Mouse (Mus musculus) heart, postnatal 10 days (tissue): ENCODE data around the gene Wfdc15a. TPM values are rescaled to one million over a fixed set of nuclear protein-coding genes. Genes with fewer than 3 reads are reported as not detected.
"Not testable (repeated sequence)": the region's sequence is repeated elsewhere in the genome, so short reads cannot be mapped to it uniquely, and the experiment has no call there.

Source experiments
- DNase-seq, 2 experiments: peaks; one replicate each; pipeline ENCODE4 v3.0.0; 2021
- intact Hi-C: fragments of 180-260 bp; cut with DNase I; formaldehyde crosslinking; loops from one replicate; pipeline ENCODE4 v1.15.1; 2025
- total RNA-seq, 2 experiments: library from RNA; stranded (reverse); gene quantifications; 2 replicates each; pipeline ENCODE4 v1.2.3; 2021

The Wfdc15a gene
- not detected for total RNA-seq

- intact Hi-C loops: no loop called here
- DNase-seq: no peak
Measured at GRCm38 (mm10) chr2:164199626-164200327, at the start of gene Wfdc15a. Wfdc15a (minus strand) TSS chr2:164200130.

- DNase-seq: no peak
- intact Hi-C loops: no loop called here
Measured at GRCm38 (mm10) chr2:164238366-164238765, 38.4 kb upstream of the Wfdc15a start, which contains the start of gene Svs2. Svs2 (minus strand) TSS chr2:164238466.

- intact Hi-C loops: no loop called here
- DNase-seq: no peak
Measured at GRCm38 (mm10) chr2:164232671-164233070, 32.7 kb upstream of the Wfdc15a start.

GRCm38 (mm10) chr2:164228361-164229070, 28.6 kb upstream of the Wfdc15a start:
- no peak for DNase-seq
- intact Hi-C loops: no loop called here

GRCm38 (mm10) chr2:164221522-164221921, 21.6 kb upstream of the Wfdc15a start, which contains the start of gene Wfdc15b:
Wfdc15b (minus strand) TSS chr2:164221660.
- intact Hi-C loops: no loop called here
- DNase-seq: no peak

GRCm38 (mm10) chr2:164219295-164219694, 19.4 kb upstream of the Wfdc15a start:
- DNase-seq: no peak
- intact Hi-C loops: no loop called here

GRCm38 (mm10) chr2:164212711-164213110, 12.8 kb upstream of the Wfdc15a start:
- intact Hi-C loops: no loop called here

GRCm38 (mm10) chr2:164210892-164211291, 11.0 kb upstream of the Wfdc15a start:
- DNase-seq: no peak
- intact Hi-C loops: no loop called here

More at GRCm38 (mm10) chr2:164212711-164213110, 12.8 kb upstream of the Wfdc15a start:
- DNase-seq: no peak

GRCm38 (mm10) chr2:164206676-164207075, 6.7 kb upstream of the Wfdc15a start:
- no peak for DNase-seq
- intact Hi-C loops: no loop called here

GRCm38 (mm10) chr2:164206011-164206410, 6.1 kb upstream of the Wfdc15a start:
- DNase-seq, intact Hi-C loops: not testable (repeated sequence)

- no peak for DNase-seq
- intact Hi-C loops: no loop called here
Measured at GRCm38 (mm10) chr2:164196700-164196990, 3.3 kb downstream of the Wfdc15a start.

- intact Hi-C loops: no loop called here
- no peak for DNase-seq
Measured at GRCm38 (mm10) chr2:164195971-164196699, 3.8 kb downstream of the Wfdc15a start.

GRCm38 (mm10) chr2:164194959-164195630, 4.8 kb downstream of the Wfdc15a start:
- DNase-seq: no peak
- intact Hi-C loops: no loop called here

- intact Hi-C loops: no loop called here
- no peak for DNase-seq
Measured at GRCm38 (mm10) chr2:164192279-164192678, 7.7 kb downstream of the Wfdc15a start.

GRCm38 (mm10) chr2:164190576-164190975, 9.4 kb downstream of the Wfdc15a start, which contains the start of gene Wfdc12:
Wfdc12 (minus strand) TSS chr2:164190608.
- DNase-seq: no peak

GRCm38 (mm10) chr2:164188722-164189121, 11.2 kb downstream of the Wfdc15a start:
- DNase-seq: no peak
- intact Hi-C loops: loop anchor here (2.0 kb wide), 1 partner anchor 86 kb away; no protein-coding TSS in a partner anchor

More at GRCm38 (mm10) chr2:164190576-164190975, 9.4 kb downstream of the Wfdc15a start, which contains the start of gene Wfdc12:
- intact Hi-C loops: no loop called here

GRCm38 (mm10) chr2:164184145-164184719, 15.7 kb downstream of the Wfdc15a start:
- intact Hi-C loops: no loop called here
- no peak for DNase-seq

- no peak for DNase-seq
- intact Hi-C loops: no loop called here
Measured at GRCm38 (mm10) chr2:164183340-164183739, 16.6 kb downstream of the Wfdc15a start.

GRCm38 (mm10) chr2:164182692-164183255, 17.2 kb downstream of the Wfdc15a start, which contains the start of gene Wfdc5:
Wfdc5 (minus strand) TSS chr2:164182742.
- intact Hi-C loops: no loop called here
- no peak for DNase-seq

GRCm38 (mm10) chr2:164180770-164181169, 19.2 kb downstream of the Wfdc15a start:
- DNase-seq: no peak
- intact Hi-C loops: loop anchor here (2.0 kb wide), 2 partner anchors 46 to 78 kb away; no protein-coding TSS in a partner anchor
